Mouse (Mus musculus) heart, adult 2 months (tissue): ENCODE measurements around the gene B3gnt2. TPM values are rescaled to one million over a fixed set of nuclear protein-coding genes. Genes with fewer than 3 reads are reported as not detected.

Experiments used
- DNase-seq, 2 experiments: peaks; one replicate each; pipeline ENCODE4 v3.0.0; 2021
- H3K27ac ChIP-seq: fragments of 200-600 bp; 2 replicates; pipeline ENCODE4 v1.8.1; 2022
- H3K27me3 ChIP-seq: fragments of 200-500 bp; 2 replicates; pipeline ENCODE4 v1.6.1; 2012; ENCODE audit warnings: mild to moderate bottlenecking, low read length, inconsistent platforms, mixed read lengths; ENCODE audit not compliant: control insufficient read depth, insufficient read depth
- H3K36me3 ChIP-seq: fragments of 200-500 bp; 2 replicates; pipeline ENCODE4 v1.6.1; 2012; ENCODE audit warnings: low read length, inconsistent platforms; ENCODE audit not compliant: control insufficient read depth, insufficient read depth
- H3K4me1 ChIP-seq: fragments of 200-500 bp; 2 replicates; pipeline ENCODE4 v1.6.1; 2011; ENCODE audit warnings: low read length; ENCODE audit not compliant: control insufficient read depth, insufficient read depth
- H3K4me3 ChIP-seq: fragments of 200-600 bp; 2 replicates; pipeline ENCODE4 v1.8.1; 2022
- H3K79me2 ChIP-seq: fragments of 200-500 bp; replicated peaks from 2 replicates; pipeline ENCODE4 v1.6.1; 2012; ENCODE audit warnings: mild to moderate bottlenecking, inconsistent platforms, low read length, moderate library complexity, mixed read lengths; ENCODE audit not compliant: control insufficient read depth, insufficient read depth
- H3K9ac ChIP-seq: fragments of 200-500 bp; 2 replicates; pipeline ENCODE4 v1.6.1; 2012; ENCODE audit warnings: low read depth, mild to moderate bottlenecking, control low read depth, inconsistent platforms, low read length, mixed read lengths
- CTCF ChIP-seq: fragments of 200-600 bp; IDR thresholded peaks from 2 replicates; pipeline ENCODE4 v1.8.1; 2022; ENCODE audit warnings: antibody characterized with exemption, mild to moderate bottlenecking, moderate library complexity
- EP300 ChIP-seq: fragments of 200-500 bp; IDR thresholded peaks from 2 replicates; pipeline ENCODE4 v1.6.1; 2011; ENCODE audit warnings: low read depth, low read length, control low read depth; ENCODE audit not compliant: insufficient read depth
- POLR2A ChIP-seq: fragments of 200-500 bp; IDR thresholded peaks from 2 replicates; pipeline ENCODE4 v1.6.1; 2011; ENCODE audit warnings: mild to moderate bottlenecking, low read depth, low read length, control low read depth; ENCODE audit not compliant: insufficient read depth
- WGBS: fragments of 180-500 bp; shearing (Covaris S2); methylation state at CpG from one replicate; pipeline ENCODE4 v1.1.7; 2018; 5-methylcytosine and 5-hydroxymethylcytosine counted together
- intact Hi-C: fragments of 180-260 bp; cut with DNase I; formaldehyde crosslinking; loops from one replicate; pipeline ENCODE4 v1.15.1; 2025
- polyA plus RNA-seq: library from polyadenylated mRNA; depleted of rRNA; stranded (reverse); fragments of >200 nt; gene quantifications from 2 replicates; pipeline ENCODE4 v1.2.3, GENCODE M21; 2012
- total RNA-seq, 2 experiments: library from RNA; stranded (reverse); gene quantifications; 2 replicates each; pipeline ENCODE4 v1.2.3; 2021

The B3gnt2 gene
- total and polyA plus RNA-seq, 3 experiments = 3.5 to 6.2 (median 5.7) TPM

GRCm38 (mm10) chr11:22813427-22813826 is 47.3 kb downstream of the B3gnt2 start:
- no peaks in the 10 kb centered on the region for H3K79me2 ChIP-seq
- peaks cover 5% of the 10 kb centered on the region for H3K4me1 ChIP-seq
- intact Hi-C loops = no loop called here
- no peak overlapping the region for H3K4me3 ChIP-seq
- H3K27me3 ChIP-seq = no peaks in the 10 kb centered on the region
- TF ChIP-seq EP300 (no peak), CTCF (no peak), POLR2A (no peak)
- no peak overlapping the region for H3K27ac ChIP-seq
- H3K9ac ChIP-seq = no peak overlapping the region
- WGBS = 74% methylated on average over 3 of the region's 3 CpGs
- DNase-seq = no peak
- H3K36me3 ChIP-seq = no peaks in the 10 kb centered on the region

- no peak overlapping the region for H3K9ac ChIP-seq
- WGBS = 86% methylated on average over 3 of the region's 3 CpGs
- intact Hi-C loops = no loop called here
- no peak for DNase-seq
- H3K4me1 ChIP-seq = peaks cover 5% of the 10 kb centered on the region
- H3K27ac ChIP-seq = no peak overlapping the region
- no peaks in the 10 kb centered on the region for H3K36me3 ChIP-seq
- H3K27me3 ChIP-seq = no peaks in the 10 kb centered on the region
- H3K79me2 ChIP-seq = no peaks in the 10 kb centered on the region
- no peak overlapping the region for H3K4me3 ChIP-seq
- TF ChIP-seq CTCF (no peak), POLR2A (no peak), EP300 (no peak)
These were observed 49.3 kb downstream of the B3gnt2 start for GRCm38 (mm10) chr11:22811413-22811812.

- Histone ChIP-seq H3K27ac (no peak overlapping the region), H3K79me2 (no peaks in the 10 kb centered on the region), H3K4me3 (no peak overlapping the region), H3K36me3 (no peaks in the 10 kb centered on the region), H3K4me1 (peaks cover 5% of the 10 kb centered on the region), H3K9ac (no peak overlapping the region), H3K27me3 (no peaks in the 10 kb centered on the region)
- DNase-seq = no peak
- intact Hi-C loops = no loop called here
- WGBS = 65% methylated on average over 7 of the region's 7 CpGs
- TF ChIP-seq CTCF = no peak
- TF ChIP-seq POLR2A = no peak
- TF ChIP-seq EP300 = no peak
These were observed 51.2 kb downstream of the B3gnt2 start for GRCm38 (mm10) chr11:22809465-22810096.

GRCm38 (mm10) chr11:22808040-22808439 is 52.7 kb downstream of the B3gnt2 start:
- Histone ChIP-seq H3K4me3 (no peak overlapping the region), H3K36me3 (no peaks in the 10 kb centered on the region), H3K4me1 (no peaks in the 10 kb centered on the region), H3K79me2 (no peaks in the 10 kb centered on the region), H3K27ac (no peak overlapping the region), H3K9ac (no peak overlapping the region), H3K27me3 (no peaks in the 10 kb centered on the region)
- intact Hi-C loops = no loop called here
- DNase-seq = no peak
- TF ChIP-seq EP300 = no peak
- no peak for TF ChIP-seq POLR2A

GRCm38 (mm10) chr11:22805171-22805570 is 55.6 kb downstream of the B3gnt2 start:
- H3K27ac ChIP-seq = no peak overlapping the region
- WGBS = 96% methylated on average over 1 of the region's 1 CpGs
- peaks cover 4% of the 10 kb centered on the region for H3K4me1 ChIP-seq
- H3K79me2 ChIP-seq = no peaks in the 10 kb centered on the region
- H3K4me3 ChIP-seq = no peak overlapping the region
- H3K36me3 ChIP-seq = peaks cover 2% of the 10 kb centered on the region; the same call in 1 of the 2 replicates
- no peak overlapping the region for H3K9ac ChIP-seq
- TF ChIP-seq POLR2A (no peak), CTCF (no peak), EP300 (no peak)
- DNase-seq = no peak
- H3K27me3 ChIP-seq = no peaks in the 10 kb centered on the region
- intact Hi-C loops = no loop called here

GRCm38 (mm10) chr11:22799987-22800424 is 60.8 kb downstream of the B3gnt2 start:
- peak in 1 of 2 experiments; percentile 14 for DNase-seq
- peaks cover 6% of the 10 kb centered on the region for H3K4me1 ChIP-seq
- no peak overlapping the region for H3K9ac ChIP-seq
- no peaks in the 10 kb centered on the region for H3K79me2 ChIP-seq
- intact Hi-C loops = no loop called here
- TF ChIP-seq EP300 = no peak
- TF ChIP-seq POLR2A = no peak
- TF ChIP-seq CTCF = no peak
- H3K27me3 ChIP-seq = no peaks in the 10 kb centered on the region
- H3K27ac ChIP-seq = no peak overlapping the region
- H3K36me3 ChIP-seq = peaks cover 2% of the 10 kb centered on the region; the same call in 1 of the 2 replicates
- no peak overlapping the region for H3K4me3 ChIP-seq
- 26% methylated on average over 9 of the region's 9 CpGs for WGBS
